Mouse (Mus musculus): ENCODE results near the gene Pyurf. TPM values are rescaled to one million over a fixed set of nuclear protein-coding genes. Genes with fewer than 3 reads are reported as not detected.
A peak's percentile ranks its signal among the peaks of the same experiment; 100 is the strongest.

Gene Pyurf
- polyA plus RNA-seq, 1 experiment from 2014 or later = 26.0 TPM

GRCm38 (mm10) chr6:57661295-57661694 is 30.6 kb downstream of the Pyurf start:
- no peaks in the 10 kb centered on the region for H3K27me3 ChIP-seq
- CTCF ChIA-PET = no interaction called here
- in situ Hi-C loops (cut with MboI; ENCODE audit: low pct_unique_long_range_greater_than_20kb) = no loop called here
- POLR2A ChIA-PET = no interaction called here
- ATAC-seq (no peak), DNase-seq (ENCODE audit: low read depth, low spot score) (no peak)
- no peak for TF ChIP-seq CTCF (IDR thresholded peaks at IDR 0.05)

- POLR2A ChIA-PET = no interaction called here
- in situ Hi-C loops (cut with MboI; ENCODE audit: low pct_unique_long_range_greater_than_20kb) = loop anchor here (5.0 kb wide), 1 partner anchor 35 kb away; no protein-coding TSS in a partner anchor
- ATAC-seq (no peak), DNase-seq (ENCODE audit: low read depth, low spot score) (no peak)
- no peaks in the 10 kb centered on the region for H3K27me3 ChIP-seq
- no peak for TF ChIP-seq CTCF (IDR thresholded peaks at IDR 0.05)
- CTCF ChIA-PET = interaction anchor here (1.4 to 1.6 kb wide), 2 partner anchors 8 to 212 kb away, joined by 4 read pairs; no protein-coding TSS in a partner anchor
Observed at GRCm38 (mm10) chr6:57647256-57647655, 44.6 kb downstream of the Pyurf start.

- CTCF ChIA-PET = no interaction called here
- DNase-seq (ENCODE audit: low read depth, low spot score) (peak; percentile 97), ATAC-seq (peak; percentile 98)
- in situ Hi-C loops (cut with MboI; ENCODE audit: low pct_unique_long_range_greater_than_20kb) = no loop called here
- no peaks in the 10 kb centered on the region for H3K27me3 ChIP-seq
- POLR2A ChIA-PET = interaction anchor here (0.6 to 0.7 kb wide), 2 partner anchors 16 to 126 kb away, joined by 3 read pairs; no protein-coding TSS in a partner anchor
- no peak for TF ChIP-seq CTCF (IDR thresholded peaks at IDR 0.05)
Observed at GRCm38 (mm10) chr6:57641789-57642188, 50.1 kb downstream of the Pyurf start.

- ATAC-seq = no peak
- ChIA-PET POLR2A (interaction anchor here (0.6 kb wide), 1 partner anchor 218 kb away, joined by 3 read pairs; no protein-coding TSS in a partner anchor), CTCF (interaction anchor here (1.6 kb wide), 1 partner anchor 9 kb away, joined by 4 read pairs; no protein-coding TSS in a partner anchor)
- TF ChIP-seq CTCF (IDR thresholded peaks at IDR 0.05) = no peak
- in situ Hi-C loops (cut with MboI; ENCODE audit: low pct_unique_long_range_greater_than_20kb) = no loop called here
- DNase-seq (ENCODE audit: low read depth, low spot score) = no peak
- no peaks in the 10 kb centered on the region for H3K27me3 ChIP-seq
Observed at GRCm38 (mm10) chr6:57639531-57639930, 52.3 kb downstream of the Pyurf start.

Other genes with a start within 250 kb of the Pyurf start
- gene Ppm1k, start 156.6 kb downstream of the Pyurf start, polyA plus RNA-seq (2021) = 8.9 TPM
- 13.5 TPM for gene Herc6, start 111.1 kb downstream of the Pyurf start, polyA plus RNA-seq (2021)
- 24.8 TPM for gene Lancl2, start 10.5 kb upstream of the Pyurf start, polyA plus RNA-seq (2021)
- 96.0 TPM for gene Vopp1, start 133.1 kb upstream of the Pyurf start, polyA plus RNA-seq (2021)
- gene Vmn1r21, start 158.3 kb upstream of the Pyurf start, polyA plus RNA-seq (2021) = not detected
- not detected for gene Vmn1r22, start 215.9 kb upstream of the Pyurf start, polyA plus RNA-seq (2021)
- not detected for gene Vmn1r23, start 234.8 kb upstream of the Pyurf start, polyA plus RNA-seq (2021)

All from Patski (cell line).